Mouse (Mus musculus) c-Kit-positive CD71-positive TER-119-positive erythroid progenitor cells, embryonic 14.5 days (primary cell): Measurements from ENCODE around the gene Abcb11.

Experiments used
- DNase-seq: peaks from one replicate; pipeline ENCODE4 v3.0.0-alpha.2; 2013; ENCODE audit warnings: low spot score

The Abcb11 gene

GRCm38 (mm10) chr2:69188732-69189131, 153.7 kb downstream of the Abcb11 start:
- no peak for DNase-seq
